Mouse (Mus musculus): ENCODE data around the gene Tas2r134.

DNA sequence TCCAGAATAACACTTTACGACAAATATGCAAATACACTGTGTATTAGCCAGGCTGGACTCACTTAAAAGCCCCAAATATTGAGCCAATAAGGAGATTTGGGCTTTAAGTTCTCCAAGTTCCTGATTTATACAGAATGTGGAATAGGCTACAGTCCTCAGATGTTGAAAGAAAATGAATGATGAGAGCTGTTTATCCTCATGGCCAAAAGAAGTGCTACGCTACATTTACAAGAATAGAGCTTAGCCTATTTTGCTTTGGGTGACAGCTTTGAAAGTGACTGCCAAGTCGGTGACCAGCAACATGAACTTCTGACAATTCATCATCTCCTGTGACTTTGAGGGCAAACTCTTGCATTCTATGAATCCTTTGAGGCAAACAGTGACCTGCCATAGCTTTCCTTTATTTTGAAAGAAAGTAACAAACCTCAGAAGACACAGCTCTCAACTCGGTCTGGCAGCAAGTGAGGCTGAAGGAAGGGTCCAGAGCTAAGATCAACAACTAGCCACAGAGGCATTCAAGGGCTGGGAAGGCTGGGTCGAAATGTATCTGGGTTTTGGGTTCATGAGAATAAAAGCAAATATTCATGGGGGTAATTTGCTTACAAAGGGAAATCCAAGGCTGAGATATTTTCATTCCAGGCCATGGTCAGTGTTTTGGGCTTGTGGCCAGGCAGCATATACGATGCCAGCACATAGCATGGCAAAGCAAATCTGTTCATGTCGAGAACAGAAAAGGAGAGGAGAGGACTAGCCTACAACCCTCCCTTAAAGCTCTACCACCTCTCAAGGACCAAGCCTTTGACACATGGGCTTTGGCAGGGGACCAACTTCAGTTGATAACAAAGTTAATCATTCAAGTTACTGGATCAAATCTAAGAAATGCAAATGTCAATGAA is 16.2 kb downstream of the Tas2r134 start:
- TF ChIP-seq MAX (IDR thresholded peaks at IDR 0.05; ENCODE audit: low read depth) (no peak), USF1 (IDR thresholded peaks at IDR 0.05; ENCODE audit: low read depth) (no peak), POLR2A (IDR thresholded peaks at IDR 0.05; ENCODE audit: insufficient read length, low read depth) (no peak), POLR2AphosphoS2 (IDR thresholded peaks at IDR 0.05; ENCODE audit: insufficient read length, low read depth) (no peak), MYOD1 (IDR thresholded peaks at IDR 0.05; ENCODE audit: control insufficient read depth in 1 of 3, insufficient read length in 2 of 3, low read depth in 2 of 3) (no peak), CEBPB (IDR thresholded peaks at IDR 0.05; ENCODE audit: insufficient read depth, poor library complexity, severe bottlenecking) (no peak)

Data from myocyte (in vitro differentiated cells).